Mouse (Mus musculus) intestine, embryonic 14.5 days (tissue): ENCODE measurements around the gene Gpr35. TPM values are rescaled to one million over a fixed set of nuclear protein-coding genes. Genes with fewer than 3 reads are reported as not detected.

ENCODE experiments used
- ATAC-seq: fragments of 200-750 bp; cut with Nextera tagmentation; replicated peaks from 2 replicates; pipeline ENCODE4 v1.8.0; 2017; ENCODE audit warnings: low read depth, moderate number of reproducible peaks, moderate TSS enrichment, moderate library complexity; ENCODE audit not compliant: low FRiP score, low TSS enrichment
- DNase-seq: peaks from one replicate; pipeline ENCODE4 v3.0.0-alpha.2; 2018; ENCODE audit warnings: low spot score
- H3K27ac ChIP-seq: fragments of 300-500 bp; sonication (generic); 2 replicates; pipeline ENCODE4 v1.5.1; 2014; ENCODE audit warnings: low read depth, mild to moderate bottlenecking, control low read depth
- H3K27me3 ChIP-seq: fragments of 300-500 bp; sonication (generic); replicated peaks from 2 replicates; pipeline ENCODE4 v1.6.1; 2014; ENCODE audit warnings: low read length, control low read depth; ENCODE audit not compliant: control insufficient read depth, insufficient read depth
- H3K36me3 ChIP-seq: fragments of 300-500 bp; sonication (generic); 2 replicates; pipeline ENCODE4 v1.6.1; 2014; ENCODE audit warnings: low read length, control low read depth; ENCODE audit not compliant: control insufficient read depth, insufficient read depth
- H3K4me1 ChIP-seq: fragments of 300-500 bp; sonication (generic); replicated peaks from 2 replicates; pipeline ENCODE4 v1.6.1; 2014; ENCODE audit warnings: low read length, control low read depth, mixed read lengths; ENCODE audit not compliant: control insufficient read depth, insufficient read depth
- H3K4me2 ChIP-seq: fragments of 300-500 bp; sonication (generic); 2 replicates; pipeline ENCODE4 v1.6.1; 2014; ENCODE audit warnings: low read length
- H3K4me3 ChIP-seq: fragments of 300-500 bp; sonication (generic); 2 replicates; pipeline ENCODE4 v1.5.1; 2014; ENCODE audit warnings: low read depth, low read length, control low read depth, mixed read lengths
- H3K9ac ChIP-seq: fragments of 300-500 bp; sonication (generic); 2 replicates; pipeline ENCODE4 v1.6.1; 2014; ENCODE audit warnings: mild to moderate bottlenecking, low read length
- H3K9me3 ChIP-seq: fragments of 300-500 bp; sonication (generic); 2 replicates; pipeline ENCODE4 v1.6.1; 2016; ENCODE audit warnings: low read length, control low read depth; ENCODE audit not compliant: control insufficient read depth
- WGBS: fragments of 180-500 bp; shearing (Covaris S2); extraction: QIAGEN DNeasy Blood & Tissue Kit; methylation state at CpG from one replicate; pipeline ENCODE4 v1.1.7; 2014; 5-methylcytosine and 5-hydroxymethylcytosine counted together
- polyA plus RNA-seq: library from polyadenylated mRNA; unstranded; fragments of >200 nt; fragmentation: Nextera tagmentation; extraction: Ambion mirVana; gene quantifications from 2 replicates; pipeline ENCODE4 v1.2.1, GENCODE M21; 2014

Gene Gpr35
- polyA plus RNA-seq: 5.7 and 7.0 TPM in 2 replicates

- peak within 1 kb of the TSS; percentile 17; the same call in 1 of the 2 replicates for H3K9ac ChIP-seq
- H3K27ac ChIP-seq: peak within 1 kb of the TSS; percentile 11
- peak; percentile 75 for DNase-seq
- H3K27me3 ChIP-seq: no peaks in the 10 kb centered on the region
- H3K4me3 ChIP-seq: peak within 1 kb of the TSS; percentile 28
- H3K4me1 ChIP-seq: no peaks in the 10 kb centered on the region
- peaks cover 26% of the 10 kb centered on the region for H3K36me3 ChIP-seq
- 52% methylated on average over 5 of the region's 5 CpGs for whole genome bisulfite sequencing
- H3K9me3 ChIP-seq: no peaks in the 10 kb centered on the region
- H3K4me2 ChIP-seq: peak within 1 kb of the TSS; percentile 39
- peak; percentile 88 for ATAC-seq
Observed at GRCm38 (mm10) chr1:92950607-92951006, at the start of gene Gpr35. Gene Gpr35, plus strand, starts transcription at chr1:92950865.

GRCm38 (mm10) chr1:92902786-92903185, 47.9 kb upstream of the Gpr35 start, which contains the start of gene Ankmy1:
Gene Ankmy1, minus strand, starts transcription at chr1:92902906.
- DNase-seq (peak; percentile 81), ATAC-seq (peak; percentile 14)
- 2% methylated on average over 15 of the region's 15 CpGs for WGBS
- Histone ChIP-seq H3K4me2 (peak within 1 kb of the TSS; percentile 49), H3K9me3 (no peaks in the 10 kb centered on the region), H3K27me3 (no peaks in the 10 kb centered on the region), H3K27ac (no peak within 1 kb of the TSS), H3K4me1 (peaks cover 9% of the 10 kb centered on the region), H3K36me3 (no peaks in the 10 kb centered on the region), H3K4me3 (peak within 1 kb of the TSS; percentile 13; the same call in 1 of the 2 replicates), H3K9ac (no peak within 1 kb of the TSS)

DNA sequence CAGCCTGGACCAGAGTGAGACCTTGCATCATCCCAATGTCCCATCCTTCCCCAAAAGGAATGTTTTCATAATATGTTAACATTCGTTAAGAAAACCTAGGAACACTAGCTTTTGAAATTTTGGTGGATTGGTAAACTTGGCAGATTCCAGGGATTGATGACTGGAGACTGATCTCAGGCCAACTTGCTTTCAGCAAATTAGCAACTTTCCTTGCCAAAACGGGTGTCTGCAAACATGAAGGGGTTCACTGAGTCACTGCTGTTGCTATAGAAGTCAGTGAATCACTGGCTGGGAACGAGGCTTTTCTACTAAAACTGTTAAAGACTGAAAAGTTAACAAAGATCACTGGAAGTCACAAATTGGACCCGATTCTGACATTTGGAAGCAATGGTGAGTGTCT, 47.0 kb upstream of the Gpr35 start:
- Histone ChIP-seq H3K9ac (no peak overlapping the region), H3K36me3 (no peaks in the 10 kb centered on the region), H3K4me1 (peaks cover 10% of the 10 kb centered on the region), H3K27me3 (no peaks in the 10 kb centered on the region), H3K4me2 (no peak overlapping the region), H3K27ac (no peak overlapping the region), H3K4me3 (no peak overlapping the region), H3K9me3 (no peaks in the 10 kb centered on the region)
- no peak for ATAC-seq
- 80% methylated on average over 4 of the region's 4 CpGs for WGBS
- DNase-seq: no peak

- no peaks in the 10 kb centered on the region for H3K36me3 ChIP-seq
- WGBS: 83% methylated on average over 2 of the region's 2 CpGs
- no peak overlapping the region for H3K4me2 ChIP-seq
- DNase-seq (no peak), ATAC-seq (no peak)
- H3K27ac ChIP-seq: no peak overlapping the region
- no peak overlapping the region for H3K9ac ChIP-seq
- peaks cover 18% of the 10 kb centered on the region for H3K4me1 ChIP-seq
- H3K9me3 ChIP-seq: no peaks in the 10 kb centered on the region
- no peak overlapping the region for H3K4me3 ChIP-seq
- H3K27me3 ChIP-seq: no peaks in the 10 kb centered on the region
Observed at GRCm38 (mm10) chr1:92905703-92906310, 44.9 kb upstream of the Gpr35 start.

DNA sequence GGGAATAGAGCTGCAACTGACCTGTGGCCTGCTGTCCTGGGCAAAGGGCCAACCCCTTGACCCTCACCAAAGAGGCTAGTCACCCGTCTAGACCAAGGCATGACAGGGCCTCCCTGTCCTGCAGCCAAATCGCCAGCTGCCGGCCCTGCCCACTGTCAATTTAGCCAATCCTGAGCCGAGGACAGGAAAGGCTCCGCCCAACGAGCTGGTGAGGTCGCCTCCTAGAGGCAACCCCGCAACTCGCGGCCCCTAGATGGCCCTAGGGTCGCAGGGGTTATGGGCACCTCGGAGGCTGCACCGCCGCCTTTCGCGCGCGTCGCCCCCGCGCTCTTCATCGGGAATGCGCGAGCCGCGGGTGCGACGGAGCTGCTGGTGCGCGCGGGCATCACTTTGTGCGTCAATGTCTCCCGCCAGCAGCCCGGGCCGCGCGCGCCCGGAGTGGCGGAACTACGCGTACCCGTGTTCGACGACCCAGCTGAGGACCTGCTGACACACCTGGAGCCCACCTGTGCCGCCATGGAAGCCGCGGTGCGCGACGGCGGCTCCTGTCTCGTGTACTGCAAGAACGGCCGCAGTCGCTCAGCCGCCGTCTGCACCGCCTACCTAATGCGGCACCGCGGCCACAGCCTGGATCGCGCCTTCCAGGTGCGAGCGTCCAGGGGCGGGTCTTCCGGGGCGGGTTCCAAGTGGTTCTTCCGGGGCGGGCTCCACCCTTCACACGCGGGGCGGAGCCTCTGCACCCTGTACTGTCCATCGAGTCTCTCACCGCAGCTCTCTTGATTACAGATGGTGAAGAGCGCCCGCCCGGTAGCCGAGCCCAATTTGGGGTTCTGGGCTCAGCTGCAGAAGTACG, 43.7 kb upstream of the Gpr35 start, which contains the start of gene Dusp28:
Dusp28 (plus strand) TSS at position 203 of the 853 bp plus-strand sequence.
- Histone ChIP-seq H3K27me3 (no peaks in the 10 kb centered on the region), H3K4me1 (peaks cover 23% of the 10 kb centered on the region), H3K9ac (peak within 1 kb of the TSS; percentile 63), H3K9me3 (no peaks in the 10 kb centered on the region), H3K27ac (peak within 1 kb of the TSS; percentile 81), H3K4me3 (peak within 1 kb of the TSS; percentile 86), H3K4me2 (peak within 1 kb of the TSS; percentile 69), H3K36me3 (no peaks in the 10 kb centered on the region)
- DNase-seq: peak; percentile 90
- peak; percentile 91 for ATAC-seq
- under 1% methylated on average over 81 of the region's 81 CpGs for WGBS

DNA sequence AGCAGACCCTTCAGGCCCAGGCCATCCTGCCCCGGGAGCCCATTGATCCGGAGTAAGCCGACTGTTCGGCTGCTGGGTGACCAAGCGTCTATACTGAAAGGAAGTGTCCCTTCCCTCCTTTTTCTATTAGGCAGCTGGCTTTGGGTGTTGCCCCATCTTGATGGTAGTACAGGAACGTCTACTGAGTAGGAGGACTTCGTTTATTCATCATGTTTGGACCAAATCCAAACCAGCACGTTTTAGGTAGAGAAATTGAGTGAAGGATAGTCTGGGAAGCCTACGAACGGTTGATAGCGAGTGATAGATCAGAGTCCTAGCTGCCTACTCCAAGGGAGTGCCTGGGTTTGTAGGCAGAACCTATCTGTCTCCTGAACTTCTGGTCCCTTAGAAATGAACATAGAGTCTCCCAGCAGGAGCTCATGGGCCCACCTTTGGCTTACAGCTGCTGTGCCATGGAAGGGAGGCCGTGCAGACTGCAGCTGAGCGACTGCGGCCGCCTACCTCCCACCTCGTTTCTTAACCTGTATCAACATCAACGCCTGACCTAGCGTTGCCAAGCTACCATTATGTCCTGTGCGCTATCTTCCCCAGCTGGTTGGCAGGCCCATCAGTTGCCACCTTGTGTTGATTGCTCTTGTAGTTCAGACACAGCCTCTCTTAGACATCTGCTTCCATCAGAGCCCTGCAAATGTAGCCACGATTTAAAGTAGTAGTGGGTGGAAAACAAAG, 42.9 kb upstream of the Gpr35 start:
- Histone ChIP-seq H3K4me1 (peaks cover 29% of the 10 kb centered on the region), H3K27ac (peak overlapping the region; percentile 81; the same call in 1 of the 2 replicates), H3K27me3 (no peaks in the 10 kb centered on the region), H3K36me3 (no peaks in the 10 kb centered on the region), H3K9me3 (no peaks in the 10 kb centered on the region), H3K4me2 (peak overlapping the region; percentile 69), H3K4me3 (peak overlapping the region; percentile 86), H3K9ac (peak overlapping the region; percentile 63)
- DNase-seq (no peak), ATAC-seq (no peak)
- WGBS: 45% methylated on average over 20 of the region's 20 CpGs

DNA sequence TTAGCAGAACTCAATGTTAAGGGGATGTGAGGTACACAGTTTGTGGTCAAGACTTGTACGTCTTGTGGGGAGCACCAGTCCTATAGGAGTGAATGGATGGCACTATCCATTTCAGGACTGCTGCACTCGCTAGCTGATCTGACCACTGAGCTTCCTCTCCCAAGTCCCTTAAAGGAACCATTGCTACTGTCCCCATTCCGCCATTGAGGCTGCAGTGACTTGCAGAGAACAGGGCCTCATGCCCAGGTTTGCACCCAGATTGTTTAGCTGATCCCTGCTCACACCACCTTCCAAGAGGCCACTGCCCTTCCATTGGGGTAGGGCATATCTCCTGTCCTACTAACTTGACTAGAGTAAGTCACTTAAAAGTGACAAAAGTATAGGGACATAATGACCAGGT, 42.0 kb upstream of the Gpr35 start:
- H3K9ac ChIP-seq: no peak overlapping the region
- H3K27ac ChIP-seq: no peak overlapping the region
- H3K36me3 ChIP-seq: no peaks in the 10 kb centered on the region
- peaks cover 25% of the 10 kb centered on the region for H3K4me1 ChIP-seq
- H3K4me2 ChIP-seq: no peak overlapping the region
- H3K9me3 ChIP-seq: no peaks in the 10 kb centered on the region
- WGBS: 89% methylated on average over 3 of the region's 3 CpGs
- no peaks in the 10 kb centered on the region for H3K27me3 ChIP-seq
- DNase-seq (no peak), ATAC-seq (no peak)
- H3K4me3 ChIP-seq: no peak overlapping the region

DNA sequence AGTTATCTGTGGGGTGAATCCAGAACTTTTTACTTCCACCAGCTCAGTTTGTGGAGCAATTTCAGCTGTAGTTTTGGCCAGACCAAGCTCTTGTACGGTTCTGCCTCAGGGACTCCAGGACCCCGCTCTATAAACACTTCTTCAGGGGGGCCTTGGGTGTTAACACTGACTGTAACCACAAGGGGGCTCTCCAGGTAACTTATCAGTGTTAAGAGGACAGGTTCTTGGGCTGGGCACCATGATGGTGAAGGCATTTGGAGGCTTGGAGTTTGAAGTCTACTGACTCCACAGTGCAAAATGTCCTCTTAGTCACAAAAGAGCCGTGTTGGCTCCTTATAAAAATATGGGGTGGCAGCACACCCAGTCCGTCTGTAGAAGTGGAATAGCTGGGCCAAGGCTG, 41.6 kb upstream of the Gpr35 start:
- no peak for DNase-seq

More for the DNA sequence above, 41.6 kb upstream of the Gpr35 start:
- ATAC-seq: no peak
- H3K9me3 ChIP-seq: no peaks in the 10 kb centered on the region
- H3K27me3 ChIP-seq: no peaks in the 10 kb centered on the region
- 70% methylated on average over 4 of the region's 4 CpGs for WGBS
- no peak overlapping the region for H3K4me3 ChIP-seq
- H3K27ac ChIP-seq: no peak overlapping the region
- no peak overlapping the region for H3K4me2 ChIP-seq
- H3K36me3 ChIP-seq: 0 out of 2 replicates have a peak, but pooled peaks cover 2% of the 10 kb centered on the region
- H3K4me1 ChIP-seq: peaks cover 25% of the 10 kb centered on the region
- no peak overlapping the region for H3K9ac ChIP-seq
